Mouse (Mus musculus) urinary bladder, postnatal 4 days (tissue): ENCODE results near the gene Lrrc9.

Source experiments
- DNase-seq, 2 experiments: peaks; one replicate each; pipeline ENCODE4 v3.0.0; 2021 to 2022; ENCODE audit warnings: low spot score in 2 of 2

Gene Lrrc9

DNA sequence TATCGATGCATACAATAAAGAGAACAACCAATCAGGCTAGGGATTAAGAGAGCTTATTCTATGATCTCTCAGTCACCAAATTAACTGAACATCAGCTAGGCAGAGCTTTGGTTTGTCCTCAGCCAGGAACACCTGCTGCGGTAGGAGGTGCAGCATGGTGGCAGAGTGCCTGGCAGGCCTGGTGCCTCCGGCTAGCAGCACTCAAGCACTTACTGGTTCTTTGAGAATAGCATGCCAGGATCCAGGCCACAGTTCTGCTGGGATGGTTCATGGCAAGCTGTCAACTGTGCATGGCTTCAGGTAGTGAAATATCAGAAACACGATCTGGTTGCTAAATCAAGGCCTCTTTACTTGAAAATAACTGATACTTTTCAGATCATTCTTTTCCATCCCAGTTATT is 26.1 kb downstream of the Lrrc9 start:
- no peak for DNase-seq

DNA sequence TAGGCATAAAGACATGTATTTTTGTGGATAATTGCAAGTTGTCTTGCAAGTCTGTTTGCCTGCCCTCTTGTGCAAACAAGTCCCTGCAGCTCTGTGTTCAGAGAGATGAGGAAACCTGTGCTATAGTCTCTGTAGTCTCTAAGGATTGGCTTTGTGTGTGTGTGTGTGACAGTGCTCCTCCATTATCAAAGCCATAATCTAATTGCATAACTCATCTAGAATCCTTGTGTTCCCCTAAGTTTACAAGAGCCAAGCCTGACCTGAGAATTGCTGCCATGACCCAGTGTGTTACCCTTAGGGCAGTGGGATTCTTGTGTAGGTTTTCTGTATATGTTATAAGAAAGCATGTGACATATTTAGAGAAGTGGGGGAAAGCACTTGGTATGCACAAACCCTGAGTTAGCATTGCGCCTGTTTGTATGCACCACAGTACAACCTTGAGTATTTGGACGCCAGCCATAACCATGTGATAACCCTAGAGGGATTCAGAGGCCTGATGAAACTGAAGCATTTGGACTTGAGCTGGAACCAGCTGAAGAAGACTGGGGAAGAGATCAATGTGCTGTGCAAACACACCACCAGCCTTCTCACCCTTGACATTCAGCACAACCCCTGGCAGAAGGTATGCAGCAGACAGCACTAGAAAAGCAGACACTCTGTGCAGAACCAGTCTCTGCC is 35.2 kb downstream of the Lrrc9 start:
- DNase-seq = no peak

DNA sequence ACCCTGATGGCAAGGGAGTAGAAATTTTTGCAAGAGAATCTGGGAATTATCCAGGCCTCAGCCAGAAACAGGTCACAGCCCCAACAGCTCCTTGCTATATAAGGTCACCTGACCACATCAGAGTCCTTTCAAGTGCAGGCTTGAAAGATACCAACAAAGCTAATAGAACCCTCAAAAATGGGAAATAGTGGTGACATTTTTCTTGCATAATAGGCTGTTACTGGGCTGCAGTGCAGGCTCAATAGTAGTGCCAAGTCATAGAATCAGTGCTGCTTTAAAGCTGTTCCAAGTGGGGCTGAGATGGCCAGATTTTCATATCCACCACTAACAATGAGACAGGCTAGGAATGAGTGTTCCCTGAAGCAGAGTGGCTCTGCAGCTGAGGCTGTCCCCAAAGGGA is 40.6 kb downstream of the Lrrc9 start:
- no peak for DNase-seq

DNA sequence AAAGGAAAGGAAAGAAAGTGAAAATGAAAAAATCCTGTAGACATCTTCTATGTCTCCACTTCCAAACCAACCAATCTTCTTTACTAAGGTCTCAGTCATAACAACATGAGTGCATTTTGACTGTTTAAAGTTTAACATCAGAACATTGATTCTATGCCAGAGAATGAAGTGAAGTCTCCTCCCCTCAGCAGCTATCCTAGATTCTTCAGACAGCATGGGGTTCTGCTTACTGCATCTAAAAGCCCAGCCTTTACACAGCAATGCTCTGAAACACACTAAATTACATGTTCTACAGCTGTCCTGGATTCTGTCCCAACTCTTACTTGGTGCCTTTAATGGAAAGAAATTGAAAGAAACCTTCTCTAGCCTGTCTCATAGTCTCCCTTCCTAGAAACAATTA is 43.2 kb downstream of the Lrrc9 start:
- DNase-seq = no peak

DNA sequence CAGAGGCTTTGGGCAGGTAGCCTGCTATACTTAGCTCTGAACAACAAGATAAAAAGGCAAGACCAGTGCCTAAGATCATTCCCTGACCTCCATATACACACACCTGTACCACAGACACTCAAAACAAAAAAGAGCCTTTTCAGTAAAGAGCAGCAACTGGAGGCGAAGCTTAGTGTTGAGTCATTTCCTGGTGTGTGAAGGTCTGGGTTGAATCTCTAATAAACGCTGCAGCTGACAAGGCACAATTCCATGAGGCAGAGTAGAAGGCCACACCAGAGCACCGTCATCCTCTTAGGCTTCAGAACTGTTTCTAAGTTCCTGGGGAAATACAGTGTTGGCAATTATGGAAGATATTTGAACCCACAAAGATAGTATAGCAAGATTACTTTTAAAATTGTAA is 45.8 kb downstream of the Lrrc9 start:
- DNase-seq = no peak

DNA sequence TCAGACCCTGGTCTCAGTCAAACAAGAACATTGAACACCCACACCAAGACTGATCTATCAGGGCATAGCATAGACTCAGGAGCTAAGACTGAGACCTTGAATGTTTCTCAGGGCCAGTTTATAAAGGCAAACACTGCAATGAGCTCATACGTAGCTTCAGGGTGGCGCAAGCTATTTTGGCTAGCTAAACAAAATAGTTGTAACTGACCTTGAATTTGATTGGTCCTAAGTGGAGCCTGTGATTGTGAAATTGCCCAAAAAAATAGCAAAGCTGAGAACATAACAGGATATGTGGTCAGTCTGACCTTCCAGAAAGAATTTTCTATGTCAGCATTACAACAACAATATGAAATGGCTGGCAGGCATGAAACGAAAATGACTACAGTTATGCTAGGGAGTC is 48.3 kb downstream of the Lrrc9 start:
- DNase-seq = no peak

DNA sequence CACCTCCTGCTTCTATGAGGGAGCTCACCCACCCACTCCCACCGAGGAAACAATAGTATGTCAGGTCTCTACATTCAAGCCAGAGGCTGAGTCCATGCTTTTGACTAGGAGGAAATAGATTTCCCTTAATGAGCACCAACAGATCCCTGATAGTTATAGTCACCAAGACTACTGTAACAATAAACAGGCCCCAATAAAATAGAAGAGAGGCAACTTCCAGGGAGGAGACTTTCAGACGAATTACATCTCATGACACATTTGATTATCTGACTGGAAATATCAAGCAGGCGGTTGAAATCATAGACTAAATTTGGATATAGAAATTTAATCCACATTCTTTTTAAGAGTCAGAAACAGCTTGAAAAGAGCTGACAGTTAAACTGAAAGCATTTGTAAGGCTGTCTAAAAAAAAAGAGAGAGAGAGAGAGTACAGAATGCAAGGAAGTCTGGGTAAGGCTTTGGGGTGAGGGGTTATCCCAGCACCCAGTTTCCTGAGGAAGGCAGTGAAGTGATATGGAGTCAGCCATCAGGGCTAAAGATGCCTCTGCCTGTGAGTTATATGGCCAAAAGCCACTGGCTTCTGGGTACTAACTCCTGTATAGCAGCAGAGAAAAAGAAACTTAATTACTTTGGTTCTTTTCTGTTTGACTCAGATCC is 49.5 kb downstream of the Lrrc9 start:
- DNase-seq = no peak

DNA sequence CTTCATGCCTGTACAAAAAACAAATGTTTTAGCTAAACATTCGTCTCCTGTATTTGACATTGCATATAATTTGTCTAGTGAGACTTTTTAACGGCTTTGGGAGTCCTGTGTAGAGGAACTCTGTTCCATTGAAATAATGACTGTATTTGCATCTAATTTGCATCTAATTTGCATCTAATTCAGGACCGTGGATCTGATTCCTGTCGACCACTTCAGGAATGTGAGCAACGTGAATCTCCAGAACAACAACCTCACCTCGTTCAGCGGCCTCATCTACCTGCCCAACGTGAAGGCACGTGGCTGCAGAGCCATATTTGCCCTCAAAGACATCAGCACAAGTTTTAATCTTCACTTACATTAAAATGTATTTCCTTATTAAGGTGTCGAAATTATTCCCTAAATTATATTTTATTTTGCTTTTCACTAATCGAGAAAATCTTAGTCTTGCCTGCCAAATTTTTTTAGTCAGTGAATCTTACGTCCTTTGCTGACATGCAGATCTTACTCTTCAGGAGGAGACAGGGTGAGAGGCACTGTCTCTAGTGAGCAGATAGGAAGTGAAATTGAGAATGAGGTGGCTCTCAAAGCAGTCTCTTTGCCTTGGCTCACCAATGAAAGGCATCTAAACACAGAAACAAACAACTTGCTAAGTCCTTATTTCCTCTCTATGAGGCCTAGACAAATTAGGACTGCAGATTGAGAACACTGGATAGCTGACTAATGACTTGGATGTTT is 55.4 kb downstream of the Lrrc9 start:
- DNase-seq = no peak

DNA sequence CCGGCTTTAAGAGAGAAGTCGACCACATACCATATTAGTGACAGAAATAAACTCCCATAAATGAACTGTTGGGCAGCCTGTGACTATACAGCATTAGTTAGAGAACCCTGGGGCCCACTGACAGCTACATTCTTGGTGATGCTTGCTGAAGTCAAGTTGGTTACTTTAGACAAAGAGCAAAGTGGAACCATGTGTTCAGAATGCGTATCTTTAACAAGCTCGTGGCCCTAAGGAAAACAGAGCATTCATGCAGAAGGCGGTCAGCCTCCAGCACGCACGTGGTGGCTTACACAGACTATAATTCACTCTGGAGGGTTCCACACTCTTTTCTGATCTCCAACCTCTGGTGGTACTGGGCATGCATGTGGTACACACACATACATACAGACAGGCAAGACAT is 67.9 kb downstream of the Lrrc9 start:
- DNase-seq = no peak

DNA sequence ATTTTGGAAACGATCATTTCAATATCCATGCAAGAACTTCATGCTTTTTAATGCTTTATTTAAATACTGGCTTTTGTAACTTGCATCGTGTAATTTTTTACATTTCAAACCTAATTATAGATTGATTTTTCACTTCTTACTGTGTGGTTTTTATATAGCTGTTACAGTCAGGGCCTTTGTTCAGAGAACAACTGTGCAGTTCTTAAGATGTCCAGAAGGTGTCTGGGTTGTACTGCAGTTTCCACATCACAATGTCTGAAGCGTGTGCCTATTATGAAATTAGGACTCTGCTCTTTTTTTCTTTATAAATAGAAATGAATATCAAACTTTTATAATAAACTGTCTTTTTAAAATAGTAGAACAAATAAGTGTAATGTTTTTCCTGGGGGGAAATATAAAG is 73.8 kb downstream of the Lrrc9 start:
- no peak for DNase-seq

DNA sequence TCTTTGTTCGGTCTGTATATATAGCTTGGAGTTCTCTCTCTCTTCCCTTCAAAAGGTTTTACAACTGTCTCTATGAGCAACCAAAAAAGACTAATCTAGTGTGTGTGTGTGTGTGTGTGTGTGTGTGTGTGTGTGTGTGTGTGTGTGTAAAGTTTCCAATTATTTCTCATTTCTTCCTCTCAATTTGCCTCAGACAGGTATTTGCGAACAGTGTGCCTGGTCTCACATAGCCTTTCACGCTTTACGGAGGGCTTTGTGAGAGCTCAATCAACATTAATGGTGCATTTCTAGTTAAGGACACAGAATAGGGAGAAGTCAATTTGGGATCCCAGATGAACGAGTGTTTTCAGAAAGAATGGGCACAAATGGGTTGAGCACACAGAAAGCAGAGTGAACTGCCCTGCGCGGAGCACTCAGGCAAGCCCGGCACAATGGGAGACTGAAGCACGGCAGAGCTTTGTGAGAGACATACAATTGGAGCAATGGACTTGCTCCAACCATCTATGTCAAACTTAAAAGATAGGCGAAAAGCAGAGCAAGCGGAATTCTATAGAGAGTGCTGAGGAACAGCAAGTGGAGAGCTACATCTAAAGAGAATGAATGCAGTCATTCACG is 76.6 kb downstream of the Lrrc9 start:
- no peak for DNase-seq

DNA sequence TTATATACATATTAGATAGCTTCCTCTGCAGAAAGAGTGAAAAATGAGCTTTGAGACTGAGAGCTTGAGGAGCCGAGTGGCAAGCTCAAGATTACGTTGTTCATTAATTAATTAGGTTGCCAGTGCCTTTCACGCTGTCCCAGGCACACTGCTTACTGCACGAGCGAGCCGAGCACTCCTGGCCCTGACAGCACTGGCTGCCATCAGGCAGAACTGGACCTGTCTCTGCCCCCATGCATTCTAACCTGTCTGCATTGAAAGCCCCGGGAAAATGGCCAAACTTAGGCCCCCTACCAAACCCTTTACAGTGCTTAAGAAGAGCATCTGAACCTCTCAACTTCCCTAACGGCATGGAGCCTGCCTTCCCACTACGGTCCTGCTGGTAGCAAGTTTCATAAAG is 77.7 kb downstream of the Lrrc9 start:
- DNase-seq = no peak

DNA sequence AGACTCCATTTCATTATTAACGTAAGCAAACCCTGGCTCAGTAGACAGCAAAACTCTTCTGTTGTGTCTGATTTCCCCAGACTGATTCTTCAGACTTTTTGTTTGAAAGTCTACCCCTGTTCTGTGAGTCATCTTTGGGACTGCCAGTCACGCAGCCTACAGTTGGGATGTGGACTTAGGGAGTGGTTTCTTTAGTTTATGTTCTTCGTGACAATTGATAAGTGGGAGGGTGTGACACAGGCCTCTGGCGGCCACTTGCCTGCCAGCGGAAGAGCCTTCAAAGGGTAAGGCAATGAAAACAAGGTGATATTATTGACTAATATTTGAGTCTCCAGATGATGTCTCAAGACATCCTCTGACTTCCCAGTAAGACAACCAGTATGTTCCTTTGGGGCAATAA is 78.2 kb downstream of the Lrrc9 start:
- DNase-seq = no peak

DNA sequence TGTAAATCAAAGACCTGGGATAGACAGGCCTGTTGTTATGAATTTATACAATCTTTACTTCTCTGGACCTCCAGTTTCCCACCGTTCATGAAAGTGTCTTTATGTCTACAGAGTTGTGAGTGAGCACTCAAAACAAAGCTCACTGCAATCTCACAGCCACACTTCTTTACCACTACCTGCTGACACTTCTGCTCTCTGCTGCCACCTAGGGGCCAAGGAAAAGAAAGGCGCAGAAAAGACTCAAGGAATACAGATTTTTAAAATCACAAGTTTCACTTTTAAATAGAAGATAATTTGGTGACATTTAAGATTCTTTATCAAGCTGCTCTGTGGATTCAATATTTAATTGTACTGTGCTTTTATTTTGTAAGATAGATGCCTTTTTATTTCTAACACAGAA is 79.0 kb downstream of the Lrrc9 start:
- peak in 1 of 2 experiments; percentile 76 for DNase-seq

DNA sequence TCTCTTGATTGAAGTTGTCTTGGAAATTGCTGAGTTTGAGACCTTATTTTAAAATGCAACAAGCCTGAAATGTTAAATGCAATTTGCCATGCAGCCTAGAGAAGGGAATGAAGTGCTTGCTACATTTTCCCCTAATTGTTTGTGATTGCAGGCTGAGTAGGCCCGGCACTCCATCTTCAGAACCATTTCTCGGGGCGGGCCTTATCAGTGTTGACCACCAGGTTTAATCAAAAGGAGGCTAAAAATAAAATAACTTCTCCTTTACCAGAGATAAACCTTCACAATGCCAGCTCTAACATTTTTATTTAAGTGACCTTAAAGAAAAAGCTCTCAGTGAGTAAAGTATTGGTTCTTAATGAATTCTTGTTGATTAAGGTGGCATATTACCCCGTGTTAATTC is 83.9 kb downstream of the Lrrc9 start:
- no peak for DNase-seq

DNA sequence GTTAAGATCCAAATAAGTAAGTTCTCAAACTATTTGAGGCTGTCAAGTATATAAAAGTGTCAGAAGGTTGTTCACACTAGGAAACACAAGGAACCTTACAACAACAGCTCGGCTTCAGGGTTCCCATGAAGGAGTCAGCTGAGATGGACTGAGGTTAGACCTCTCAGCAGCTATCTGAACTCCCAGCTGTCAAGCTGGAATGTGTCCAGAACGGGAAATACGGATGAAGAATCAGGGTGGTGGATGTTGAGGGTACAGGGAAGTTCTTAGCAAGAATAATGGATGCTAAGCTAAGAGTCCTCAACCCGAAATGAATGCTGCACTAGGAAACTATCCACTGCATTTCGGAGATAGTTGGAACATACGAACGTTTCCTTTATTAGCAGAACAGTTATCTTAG is 90.6 kb downstream of the Lrrc9 start:
- DNase-seq = no peak

DNA sequence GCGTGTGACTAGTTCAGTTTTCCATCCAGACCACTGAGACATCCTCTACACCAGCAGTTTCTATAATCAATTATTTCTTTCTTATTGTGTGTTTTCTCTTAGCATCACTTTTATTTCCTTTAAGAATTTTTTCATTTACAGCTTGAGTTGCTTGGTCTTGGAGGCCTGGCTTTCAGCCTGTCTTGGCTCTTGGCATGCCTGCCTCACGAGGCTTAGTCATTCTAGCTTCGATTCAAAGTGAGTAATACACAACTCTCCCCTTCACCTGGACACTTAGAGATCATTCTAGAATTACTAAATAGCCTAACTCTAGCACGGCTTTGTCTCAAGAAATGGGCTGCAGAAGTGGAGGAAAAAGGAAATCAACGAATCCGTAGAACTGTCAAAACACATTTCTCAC is 92.3 kb downstream of the Lrrc9 start:
- no peak for DNase-seq

DNA sequence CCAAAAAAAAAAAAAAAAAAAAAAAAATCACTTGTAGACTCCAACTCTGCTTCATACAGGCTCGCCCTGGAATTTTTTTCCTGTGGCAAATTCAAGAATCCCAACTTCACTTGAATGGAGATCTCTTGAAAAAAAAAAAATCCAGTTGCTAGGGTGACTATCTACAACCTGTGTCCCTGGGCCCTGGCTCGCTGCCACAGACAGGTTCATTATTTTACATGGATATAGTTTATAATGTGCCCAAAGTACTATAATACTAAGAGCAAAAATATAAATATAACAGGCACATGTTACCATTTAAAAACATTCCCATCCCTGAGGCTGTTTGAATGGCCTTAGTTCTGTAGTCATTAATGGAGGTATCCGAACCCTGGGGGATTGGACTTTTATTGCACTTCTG is 93.9 kb downstream of the Lrrc9 start:
- no peak for DNase-seq

DNA sequence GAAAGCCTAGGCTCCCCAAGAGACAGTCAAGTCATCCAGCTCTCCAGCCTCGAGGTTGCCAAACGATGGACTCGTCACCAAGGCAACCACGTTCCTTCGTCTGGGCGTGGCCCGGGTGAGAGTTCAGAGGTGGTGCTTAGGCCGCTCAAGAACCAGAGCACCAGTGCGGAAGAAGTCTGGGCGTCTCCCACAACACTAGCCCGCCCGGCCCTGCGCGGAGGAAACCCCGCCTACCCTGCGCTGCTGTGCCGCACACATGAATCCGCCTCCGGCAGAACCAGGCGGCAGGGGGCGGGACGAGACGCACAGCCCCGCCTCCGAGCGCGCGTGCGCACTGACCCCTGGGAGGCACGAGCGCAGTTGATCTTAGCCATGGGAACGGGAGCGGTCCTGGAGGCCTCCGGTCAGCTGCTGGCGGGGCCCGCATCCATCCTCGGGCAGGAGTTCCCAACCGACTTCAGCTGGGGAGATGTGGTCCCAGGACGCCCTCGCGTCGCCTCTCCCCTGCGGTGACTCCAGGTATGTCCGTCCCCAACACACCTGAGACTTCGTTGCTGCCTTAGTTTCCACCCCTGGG is 94.4 kb downstream of the Lrrc9 start, which contains the start of gene Pcnx4:
Gene Pcnx4 (plus strand): TSS at position 363 of the 577 bp plus-strand sequence.
- peak; percentile 95 for DNase-seq

DNA sequence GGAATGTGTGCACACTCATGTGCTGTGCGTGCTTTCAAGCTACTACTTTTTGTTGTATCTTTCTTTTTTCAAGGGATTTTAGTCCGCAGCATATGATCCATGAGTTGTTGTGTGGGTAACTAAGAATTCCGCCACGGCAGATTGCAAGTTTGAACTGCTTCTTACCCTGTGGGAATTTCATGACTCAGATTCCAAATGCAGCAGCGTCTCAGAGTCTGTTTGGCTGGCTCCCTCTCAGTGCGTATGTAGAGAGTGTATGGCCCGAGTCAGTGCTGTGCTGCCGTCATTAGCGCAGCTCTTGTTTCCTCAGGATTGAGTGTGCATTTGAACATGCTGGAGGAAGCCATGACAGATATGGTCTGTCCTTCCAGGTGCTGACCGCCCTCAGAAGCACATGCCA is 96.9 kb downstream of the Lrrc9 start:
- no peak for DNase-seq

DNA sequence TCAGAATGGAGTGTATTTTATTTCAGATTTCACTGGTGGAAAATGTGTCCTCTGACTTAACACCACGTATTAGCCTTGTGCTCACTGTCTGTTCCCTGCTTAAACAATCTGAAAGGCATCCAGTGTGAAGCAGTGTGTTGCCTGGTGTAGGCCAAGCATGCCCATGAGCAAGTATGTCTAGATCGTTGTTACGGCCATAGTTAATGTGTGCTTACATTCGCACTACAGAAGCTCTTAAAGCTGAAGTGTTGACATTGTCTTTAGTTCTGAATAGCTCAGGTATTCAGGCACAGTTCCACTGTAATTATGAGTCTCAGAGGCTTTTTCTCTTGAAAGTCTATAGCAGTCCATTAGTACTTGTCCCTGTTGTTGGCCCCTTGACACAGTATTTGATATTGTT is 112.7 kb downstream of the Lrrc9 start:
- no peak for DNase-seq

DNA sequence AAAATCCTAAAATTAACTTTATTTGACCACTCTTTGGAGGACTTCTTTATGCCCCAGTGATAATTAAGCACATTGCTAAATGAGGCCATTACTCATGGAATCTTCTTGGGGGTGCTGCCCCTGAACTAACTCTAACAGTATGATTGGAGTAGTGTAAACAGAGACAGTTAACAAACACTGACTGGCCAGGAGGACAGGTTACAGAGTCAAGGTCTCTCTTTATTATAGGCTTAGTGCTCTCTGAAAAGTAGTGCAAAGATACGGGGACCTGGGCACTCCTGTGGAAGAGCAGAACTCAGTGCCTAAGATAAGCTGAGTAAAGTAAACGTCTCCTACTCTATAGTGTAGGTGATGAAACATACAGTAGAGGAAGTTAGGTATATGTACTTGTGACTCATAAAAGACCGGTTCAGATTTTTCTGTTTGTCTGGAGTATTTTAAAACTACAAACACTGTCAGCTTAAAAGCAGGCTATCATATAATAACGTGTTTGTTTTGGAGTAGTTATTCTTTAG is 122.7 kb downstream of the Lrrc9 start:
- no peak for DNase-seq
